Comparison of ENCODE assay signal across 28 mouse cellular contexts in genomic region chr13:45505546-45505945, GRCm38 (mm10). TPM values are rescaled to one million over a fixed set of nuclear protein-coding genes. Genes with fewer than 3 reads are reported as not detected.
DNase-seq lines count a peak whose midpoint lies in the region; ATAC-seq lines count a peak whose summit lies in the region.
"Had no signal": no experiment of that assay in that cellular context is flagged by ENCODE, and none has a peak within 500 bp of the region (broad histone marks: within the 10 kb centered on the region; RNA-seq: fewer than 3 reads in every experiment).

No protein-coding gene starts in this region.

- H3K4me3 ChIP-seq in liver, embryonic 12.5 days = no peak overlapping the region
- H3K4me3 ChIP-seq in forebrain, embryonic 16.5 days (replicated peaks; ENCODE audit: low read length) = no peak overlapping the region
- H3K4me3 ChIP-seq: embryonic facial prominence, embryonic 10.5 days; embryonic facial prominence, embryonic 13.5 days; erythroblast, embryonic 14.5 days; forebrain, embryonic 12.5 days; forebrain, embryonic 15.5 days; heart, adult 2 months; hindbrain, embryonic 10.5 days; hindbrain, embryonic 13.5 days had no signal

- peaks cover 75% of the 10 kb centered on the region for H3K4me1 ChIP-seq in liver, embryonic 12.5 days
- H3K4me1 ChIP-seq in forebrain, embryonic 16.5 days (replicated peaks; ENCODE audit: control insufficient read depth, insufficient read depth, low read length) = peaks cover 12% of the 10 kb centered on the region

- H3K9ac ChIP-seq in liver, embryonic 12.5 days = no peak overlapping the region
- no peak overlapping the region for H3K9ac ChIP-seq in forebrain, embryonic 16.5 days (replicated peaks; ENCODE audit: low read depth, low read length)
- H3K9ac ChIP-seq: embryonic facial prominence, embryonic 13.5 days; forebrain, embryonic 12.5 days; forebrain, embryonic 15.5 days; hindbrain, embryonic 13.5 days had no signal

- peaks cover 4% of the 10 kb centered on the region; the same call in 1 of the 2 replicates for H3K36me3 ChIP-seq in liver, embryonic 12.5 days
- no peaks in the 10 kb centered on the region for H3K36me3 ChIP-seq in forebrain, embryonic 16.5 days (ENCODE audit: control insufficient read depth, insufficient read depth)
- H3K36me3 ChIP-seq: embryonic facial prominence, embryonic 10.5 days; embryonic facial prominence, embryonic 13.5 days; forebrain, embryonic 12.5 days; forebrain, embryonic 15.5 days; hindbrain, embryonic 10.5 days; hindbrain, embryonic 13.5 days had no signal

- 0 out of 2 replicates have a peak, but pooled peaks cover 3% of the 10 kb centered on the region for H3K9me3 ChIP-seq in liver, embryonic 12.5 days (replicated peaks)
- H3K9me3 ChIP-seq in forebrain, embryonic 16.5 days (ENCODE audit: control insufficient read depth, low read length) = no peaks in the 10 kb centered on the region
- H3K9me3 ChIP-seq: embryonic facial prominence, embryonic 10.5 days; embryonic facial prominence, embryonic 13.5 days; forebrain, embryonic 12.5 days; forebrain, embryonic 15.5 days; hindbrain, embryonic 13.5 days had no signal

- H3K27me3 ChIP-seq in liver, embryonic 12.5 days (replicated peaks) = no peaks in the 10 kb centered on the region
- H3K27me3 ChIP-seq in forebrain, embryonic 16.5 days (replicated peaks; ENCODE audit: control insufficient read depth, insufficient read depth, low read length) = 0 out of 2 replicates have a peak, but pooled peaks cover 2% of the 10 kb centered on the region
- H3K27me3 ChIP-seq: forebrain, embryonic 15.5 days had no signal

- H3K4me2 ChIP-seq in liver, embryonic 12.5 days = no peak overlapping the region
- no peak overlapping the region for H3K4me2 ChIP-seq in forebrain, embryonic 16.5 days (ENCODE audit: low read length)
- H3K4me2 ChIP-seq: embryonic facial prominence, embryonic 13.5 days; forebrain, embryonic 12.5 days; forebrain, embryonic 15.5 days; heart, embryonic 11.5 days; hindbrain, embryonic 13.5 days had no signal

- H3K27ac ChIP-seq in liver, embryonic 12.5 days = peak overlapping the region; percentile 95; the same call in 1 of the 2 replicates
- no peak overlapping the region for H3K27ac ChIP-seq in forebrain, embryonic 16.5 days (ENCODE audit: low read length)
- H3K27ac ChIP-seq: embryonic facial prominence, embryonic 10.5 days; embryonic facial prominence, embryonic 13.5 days; forebrain, embryonic 12.5 days; forebrain, embryonic 15.5 days; heart, adult 2 months; hindbrain, embryonic 10.5 days; hindbrain, embryonic 13.5 days had no signal

- WGBS in liver, embryonic 12.5 days (ENCODE audit: insufficient replicate concordance) = 88% methylated on average over 3 of the region's 3 CpGs
- WGBS in forebrain, embryonic 16.5 days = 92% methylated on average over 3 of the region's 3 CpGs

- DNase-seq in adrenal gland, adult 2 months = peak; percentile 47
- DNase-seq in adrenal gland, adult 8-10 months = no peak
- no peak for DNase-seq in liver
- DNase-seq in 416B (ENCODE audit: low read depth) = peak; percentile 56
- peak; percentile 25 for DNase-seq in adrenal gland, postnatal 25 days
- DNase-seq in gastrocnemius, postnatal 4 days (ENCODE audit: low spot score in 2 of 2) = no peak
- DNase-seq: cerebellum, adult 11-12 months; cerebellum, adult 8-10 months; cerebellum, postnatal 10 days; cerebellum, postnatal 36 days; embryo, embryonic 11 days; gastrocnemius, postnatal 14 days; heart, adult 2 months; kidney, adult 18-20 months; kidney, adult 9 months had no signal

- no peak for ATAC-seq in liver, embryonic 12.5 days
- ATAC-seq in forebrain, embryonic 16.5 days = no peak
- ATAC-seq: CD4-positive, CD25-positive, alpha-beta regulatory T cell, adult 4 months; forebrain, embryonic 15.5 days; hindbrain, embryonic 16.5 days; intestine, embryonic 16.5 days had no signal

RNA-seq across cellular contexts. Expression of gene Gmpr, which starts 1.7 kb away (rescaled TPM):
- total RNA-seq in adrenal gland, adult 2 months (2021) = 100 to 1,000 TPM in 1 of 2 experiments, 10 to 100 TPM in 1; 57.8 to 114 TPM
- 22.8 and 34.2 TPM in 2 replicates for polyA plus RNA-seq in adrenal gland, adult 2 months (2012; rRNA removed)
- 10 to 100 TPM; 19.0 to 42.8 (median 24.0) TPM for total RNA-seq in adrenal gland, adult 8-10 months (2022)
- polyA plus RNA-seq in liver, embryonic 12.5 days (2016; fragmentation: Nextera tagmentation; extraction: Ambion mirVana) = 364 and 366 TPM in 2 replicates
- total RNA-seq in adrenal gland, postnatal 25 days (2021) = 26.6 and 29.0 TPM in 2 replicates
- total RNA-seq in gastrocnemius, postnatal 4 days (2021) = 100 to 1,000 TPM; 164 to 171 TPM
- 20.3 and 25.9 TPM in 2 replicates for polyA plus RNA-seq in forebrain, embryonic 16.5 days (2015; fragmentation: Nextera tagmentation; extraction: Ambion mirVana)

Comparison
In these comparisons a context has a peak if more than half of its experiments do, and no peak if none do; other contexts are left out.
1. DNase-seq: peak in adrenal gland, adult 2 months (single experiment), 416B (single experiment) and adrenal gland, postnatal 25 days (single experiment); none in adrenal gland, adult 8-10 months (single experiment), liver (single experiment) and gastrocnemius, postnatal 4 days (0 of 2).